Mouse (Mus musculus): Measurements from ENCODE around the gene Ddx5.

DNA sequence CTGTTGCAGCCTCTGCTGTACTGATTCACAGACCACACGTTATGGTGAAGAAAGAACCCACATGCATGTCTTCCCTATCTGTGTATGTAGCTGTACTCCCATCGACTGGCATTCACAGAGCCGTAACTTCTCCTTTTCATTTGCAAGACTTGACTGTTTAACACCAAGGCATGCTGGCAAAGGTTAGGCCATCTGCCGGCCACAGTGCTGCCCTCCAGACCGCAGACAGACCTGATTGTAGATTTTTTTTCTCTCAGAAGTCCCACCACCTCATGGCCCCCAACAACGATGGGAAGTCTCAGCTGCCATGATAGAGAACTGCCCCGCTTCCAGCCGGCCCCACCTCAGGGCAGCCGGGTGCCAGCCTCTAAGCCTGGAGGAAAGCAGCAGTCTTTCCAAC, 30.6 kb upstream of the Ddx5 start:
- TF ChIP-seq EP300 (IDR thresholded peaks at IDR 0.05; ENCODE audit: low read depth), result no peak
- no peak for TF ChIP-seq CTCF (IDR thresholded peaks at IDR 0.05; ENCODE audit: low read depth)

Measured in liver, postnatal 0 days (tissue).